Mouse (Mus musculus) spleen, adult 2 months (tissue): Measurements from ENCODE around the gene Pou2f2.

Experiments used
- CTCF ChIP-seq: fragments of 200-500 bp; IDR thresholded peaks from 2 replicates; pipeline ENCODE4 v1.5.1; 2011; ENCODE audit warnings: mild to moderate bottlenecking, inconsistent platforms; ENCODE audit not compliant: insufficient read depth, insufficient read length, insufficient replicate concordance; ENCODE audit errors: extremely low read depth
- POLR2A ChIP-seq: fragments of 200-500 bp; IDR thresholded peaks from 2 replicates; pipeline ENCODE4 v1.6.1; 2011; ENCODE audit warnings: low read depth, low read length, inconsistent platforms

- no peak for TF ChIP-seq CTCF
- no peak for TF ChIP-seq POLR2A
Observed at GRCm38 (mm10) chr7:25109355-25109754, 70.2 kb downstream of the Pou2f2 start.
